Mouse (Mus musculus) embryonic facial prominence, embryonic 15.5 days (tissue): Measurements from ENCODE around the gene Synj2. TPM values are rescaled to one million over a fixed set of nuclear protein-coding genes. Genes with fewer than 3 reads are reported as not detected.

Source experiments
- ATAC-seq: fragments of 200-750 bp; cut with Nextera tagmentation; 2 replicates; pipeline ENCODE4 v1.8.0; 2017; ENCODE audit warnings: low read depth, moderate TSS enrichment; ENCODE audit not compliant: insufficient number of reproducible peaks, low FRiP score, low TSS enrichment
- H3K27ac ChIP-seq: fragments of 300-500 bp; sonication (generic); replicated peaks from 2 replicates; pipeline ENCODE4 v1.5.1; 2015; ENCODE audit warnings: mild to moderate bottlenecking, inconsistent platforms
- H3K27me3 ChIP-seq: fragments of 300-500 bp; sonication (generic); 2 replicates; pipeline ENCODE4 v1.6.1; 2015; ENCODE audit warnings: inconsistent platforms
- H3K36me3 ChIP-seq: fragments of 300-500 bp; sonication (generic); 2 replicates; pipeline ENCODE4 v1.6.1; 2015; ENCODE audit warnings: mild to moderate bottlenecking, inconsistent platforms
- H3K4me1 ChIP-seq: fragments of 300-500 bp; sonication (generic); 2 replicates; pipeline ENCODE4 v1.6.1; 2015; ENCODE audit warnings: inconsistent platforms
- H3K4me2 ChIP-seq: fragments of 300-500 bp; sonication (generic); replicated peaks from 2 replicates; pipeline ENCODE4 v1.6.1; 2015; ENCODE audit warnings: mild to moderate bottlenecking, inconsistent platforms
- H3K4me3 ChIP-seq: fragments of 300-500 bp; sonication (generic); replicated peaks from 2 replicates; pipeline ENCODE4 v1.5.1; 2015; ENCODE audit warnings: mild to moderate bottlenecking, inconsistent platforms
- H3K9ac ChIP-seq: fragments of 300-500 bp; sonication (generic); 2 replicates; pipeline ENCODE4 v1.6.1; 2015; ENCODE audit warnings: inconsistent platforms
- H3K9me3 ChIP-seq: fragments of 300-500 bp; sonication (generic); replicated peaks from 2 replicates; pipeline ENCODE4 v1.6.1; 2016; ENCODE audit warnings: inconsistent platforms
- WGBS: fragments of 180-500 bp; shearing (Covaris S2); methylation state at CpG from one replicate; pipeline ENCODE4 v1.1.7; 2015; 5-methylcytosine and 5-hydroxymethylcytosine counted together
- polyA plus RNA-seq: library from polyadenylated mRNA; unstranded; fragments of >200 nt; fragmentation: Nextera tagmentation; extraction: Ambion mirVana; gene quantifications from 2 replicates; pipeline ENCODE4 v1.2.1, GENCODE M21; 2015

Gene Synj2
- polyA plus RNA-seq, 1 experiment from 2014 or later = 4.0 TPM

GRCm38 (mm10) chr17:5909681-5910080, 31.4 kb upstream of the Synj2 start:
- WGBS = 92% methylated on average over 4 of the region's 4 CpGs
- no peak overlapping the region for H3K27ac ChIP-seq
- H3K4me2 ChIP-seq = no peak overlapping the region
- ATAC-seq = no peak
- H3K27me3 ChIP-seq = no peaks in the 10 kb centered on the region
- H3K4me3 ChIP-seq = no peak overlapping the region
- peaks cover 40% of the 10 kb centered on the region for H3K36me3 ChIP-seq
- H3K9ac ChIP-seq = no peak overlapping the region
- peaks cover 7% of the 10 kb centered on the region; the same call in 1 of the 2 replicates for H3K4me1 ChIP-seq
- H3K9me3 ChIP-seq = no peaks in the 10 kb centered on the region

- no peaks in the 10 kb centered on the region for H3K27me3 ChIP-seq
- H3K9ac ChIP-seq = no peak overlapping the region
- H3K4me2 ChIP-seq = no peak overlapping the region
- H3K4me1 ChIP-seq = peaks cover 7% of the 10 kb centered on the region; the same call in 1 of the 2 replicates
- WGBS = 67% methylated on average over 12 of the region's 12 CpGs
- no peak overlapping the region for H3K4me3 ChIP-seq
- H3K27ac ChIP-seq = no peak overlapping the region; the same call in 1 of the 2 replicates
- no peaks in the 10 kb centered on the region for H3K9me3 ChIP-seq
- ATAC-seq = no peak
- peaks cover 28% of the 10 kb centered on the region; the same call in 1 of the 2 replicates for H3K36me3 ChIP-seq
These were observed 29.5 kb upstream of the Synj2 start for GRCm38 (mm10) chr17:5911591-5911990.

GRCm38 (mm10) chr17:5912797-5913196, 28.3 kb upstream of the Synj2 start:
- no peak overlapping the region for H3K27ac ChIP-seq
- peaks cover 21% of the 10 kb centered on the region; the same call in 1 of the 2 replicates for H3K36me3 ChIP-seq
- no peak overlapping the region for H3K4me2 ChIP-seq
- H3K27me3 ChIP-seq = no peaks in the 10 kb centered on the region
- peaks cover 7% of the 10 kb centered on the region; the same call in 1 of the 2 replicates for H3K4me1 ChIP-seq
- ATAC-seq = no peak
- no peaks in the 10 kb centered on the region for H3K9me3 ChIP-seq
- 65% methylated on average over 4 of the region's 4 CpGs for WGBS
- no peak overlapping the region for H3K4me3 ChIP-seq
- H3K9ac ChIP-seq = no peak overlapping the region

GRCm38 (mm10) chr17:5914217-5914616, 26.9 kb upstream of the Synj2 start:
- Histone ChIP-seq H3K9me3 (no peaks in the 10 kb centered on the region), H3K4me1 (peaks cover 7% of the 10 kb centered on the region; the same call in 1 of the 2 replicates), H3K4me3 (no peak overlapping the region), H3K36me3 (peaks cover 27% of the 10 kb centered on the region), H3K9ac (no peak overlapping the region), H3K27ac (peak overlapping the region; percentile 17; the same call in 1 of the 2 replicates), H3K4me2 (no peak overlapping the region), H3K27me3 (no peaks in the 10 kb centered on the region)
- no peak for ATAC-seq
- 75% methylated on average over 5 of the region's 5 CpGs for WGBS

- no peak overlapping the region for H3K4me3 ChIP-seq
- no peaks in the 10 kb centered on the region for H3K9me3 ChIP-seq
- H3K4me2 ChIP-seq = no peak overlapping the region
- 96% methylated on average over 8 of the region's 8 CpGs for WGBS
- no peaks in the 10 kb centered on the region for H3K27me3 ChIP-seq
- H3K27ac ChIP-seq = no peak overlapping the region
- no peak overlapping the region for H3K9ac ChIP-seq
- ATAC-seq = no peak
- peaks cover 68% of the 10 kb centered on the region for H3K36me3 ChIP-seq
- no peaks in the 10 kb centered on the region for H3K4me1 ChIP-seq
These were observed 19.1 kb upstream of the Synj2 start for GRCm38 (mm10) chr17:5921954-5922353.

- H3K4me2 ChIP-seq = no peak overlapping the region
- ATAC-seq = no peak
- H3K9me3 ChIP-seq = no peaks in the 10 kb centered on the region
- 63% methylated on average over 9 of the region's 9 CpGs for WGBS
- no peak overlapping the region for H3K27ac ChIP-seq
- H3K4me3 ChIP-seq = no peak overlapping the region
- H3K4me1 ChIP-seq = no peaks in the 10 kb centered on the region
- no peaks in the 10 kb centered on the region for H3K27me3 ChIP-seq
- peaks cover 69% of the 10 kb centered on the region for H3K36me3 ChIP-seq
- H3K9ac ChIP-seq = no peak overlapping the region
These were observed 17.8 kb upstream of the Synj2 start for GRCm38 (mm10) chr17:5923281-5923680.

GRCm38 (mm10) chr17:5924238-5924637, 16.8 kb upstream of the Synj2 start:
- Histone ChIP-seq H3K36me3 (peaks cover 68% of the 10 kb centered on the region), H3K4me3 (no peak overlapping the region), H3K4me2 (no peak overlapping the region), H3K4me1 (no peaks in the 10 kb centered on the region), H3K9ac (no peak overlapping the region), H3K9me3 (no peaks in the 10 kb centered on the region), H3K27ac (no peak overlapping the region), H3K27me3 (no peaks in the 10 kb centered on the region)
- no peak for ATAC-seq
- WGBS = 68% methylated on average over 8 of the region's 8 CpGs

- Histone ChIP-seq H3K9me3 (no peaks in the 10 kb centered on the region), H3K27me3 (no peaks in the 10 kb centered on the region), H3K9ac (no peak overlapping the region), H3K27ac (no peak overlapping the region), H3K36me3 (peaks cover 59% of the 10 kb centered on the region), H3K4me3 (no peak overlapping the region), H3K4me2 (no peak overlapping the region), H3K4me1 (no peaks in the 10 kb centered on the region)
- 88% methylated on average over 7 of the region's 7 CpGs for WGBS
- no peak for ATAC-seq
These were observed 14.4 kb upstream of the Synj2 start for GRCm38 (mm10) chr17:5926710-5927109.

GRCm38 (mm10) chr17:5929031-5929430, 12.0 kb upstream of the Synj2 start:
- WGBS = 74% methylated on average over 6 of the region's 6 CpGs
- no peak for ATAC-seq
- Histone ChIP-seq H3K27me3 (no peaks in the 10 kb centered on the region), H3K9me3 (no peaks in the 10 kb centered on the region), H3K27ac (no peak overlapping the region), H3K4me3 (no peak overlapping the region), H3K4me2 (no peak overlapping the region), H3K9ac (no peak overlapping the region), H3K36me3 (peaks cover 52% of the 10 kb centered on the region), H3K4me1 (no peaks in the 10 kb centered on the region)

GRCm38 (mm10) chr17:5932161-5932560, 8.9 kb upstream of the Synj2 start:
- Histone ChIP-seq H3K4me2 (no peak overlapping the region), H3K9ac (no peak overlapping the region), H3K9me3 (no peaks in the 10 kb centered on the region), H3K36me3 (peaks cover 31% of the 10 kb centered on the region), H3K4me1 (peaks cover 12% of the 10 kb centered on the region), H3K27ac (no peak overlapping the region), H3K27me3 (no peaks in the 10 kb centered on the region), H3K4me3 (no peak overlapping the region)
- ATAC-seq = no peak
- WGBS = 76% methylated on average over 5 of the region's 5 CpGs

- peak overlapping the region; percentile 18; the same call in 1 of the 2 replicates for H3K9ac ChIP-seq
- peak; percentile 66 for ATAC-seq
- H3K36me3 ChIP-seq = peaks cover 11% of the 10 kb centered on the region; the same call in 1 of the 2 replicates
- WGBS = 2% methylated on average over 30 of the region's 30 CpGs
- H3K4me3 ChIP-seq = peak overlapping the region; percentile 38
- peak overlapping the region; percentile 59 for H3K4me2 ChIP-seq
- H3K4me1 ChIP-seq = peaks cover 12% of the 10 kb centered on the region
- H3K27me3 ChIP-seq = no peaks in the 10 kb centered on the region
- no peak overlapping the region; the same call in 1 of the 2 replicates for H3K27ac ChIP-seq
- H3K9me3 ChIP-seq = no peaks in the 10 kb centered on the region
These were observed 6.3 kb upstream of the Synj2 start for GRCm38 (mm10) chr17:5934554-5935324.
